Mouse (Mus musculus) MEL (cell line): Measurements from ENCODE around the gene Lmo7. TPM values are rescaled to one million over a fixed set of nuclear protein-coding genes. Genes with fewer than 3 reads are reported as not detected.
A peak's percentile ranks its signal among the peaks of the same experiment; 100 is the strongest.

Experiments
- DNase-seq: peaks from one replicate; pipeline ENCODE4 v3.0.0; 2011; ENCODE audit warnings: low read depth, low spot score
- H3K27ac ChIP-seq: 2 replicates; pipeline ENCODE4 v1.5.1; 2012; ENCODE audit warnings: low read depth, mild to moderate bottlenecking, control low read depth, low read length, moderate library complexity; ENCODE audit not compliant: control insufficient read depth
- H3K27me3 ChIP-seq, 2 experiments: fragments of 150-350 bp in 1 of 2; sonication (generic) in 1 of 2; 2 replicates each; pipeline ENCODE4 v1.6.1; 2012; ENCODE audit warnings: low read length in 2 of 2, mild to moderate bottlenecking in 2 of 2, improper control_type of control experiment in 1 of 2, moderate library complexity in 1 of 2; ENCODE audit not compliant: insufficient read depth in 2 of 2, control insufficient read depth in 1 of 2
- H3K36me3 ChIP-seq, 2 experiments: 2 replicates each; pipeline ENCODE4 v1.6.1; 2012 to 2014; ENCODE audit warnings: low read length in 2 of 2, improper control_type of control experiment in 1 of 2, inconsistent platforms in 1 of 2, mild to moderate bottlenecking in 1 of 2; ENCODE audit not compliant: insufficient read depth in 2 of 2, control insufficient read depth in 1 of 2
- H3K4me1 ChIP-seq, 2 experiments: fragments of 150-350 bp in 1 of 2; sonication (generic) in 1 of 2; 2 replicates each; pipeline ENCODE4 v1.6.1; 2012; ENCODE audit warnings: low read length in 2 of 2, improper control_type of control experiment in 1 of 2, mild to moderate bottlenecking in 1 of 2; ENCODE audit not compliant: insufficient read depth in 2 of 2, control insufficient read depth in 1 of 2
- H3K4me3 ChIP-seq, 2 experiments: fragments of 150-350 bp in 1 of 2; sonication (generic) in 1 of 2; 2 replicates each; pipeline ENCODE4 v1.5.1; 2012; ENCODE audit warnings: low read depth in 2 of 2, low read length in 2 of 2, mild to moderate bottlenecking in 2 of 2, moderate library complexity in 2 of 2, control low read depth in 1 of 2, improper control_type of control experiment in 1 of 2; ENCODE audit not compliant: control insufficient read depth in 1 of 2, insufficient read depth in 1 of 2
- H3K79me2 ChIP-seq: 2 replicates; pipeline ENCODE4 v1.6.1; 2012; ENCODE audit warnings: mild to moderate bottlenecking, low read length, moderate library complexity; ENCODE audit not compliant: control insufficient read depth, poor library complexity, insufficient read depth
- H3K9ac ChIP-seq: 2 replicates; pipeline ENCODE4 v1.6.1; 2012; ENCODE audit warnings: low read depth, mild to moderate bottlenecking, control low read depth, low read length, moderate library complexity; ENCODE audit not compliant: control insufficient read depth, poor library complexity, severe bottlenecking
- H3K9me3 ChIP-seq: fragments of 150-350 bp; sonication (generic); replicated peaks from 2 replicates; pipeline ENCODE4 v1.6.1; 2012; ENCODE audit warnings: mild to moderate bottlenecking, low read length, improper control_type of control experiment, moderate library complexity; ENCODE audit not compliant: insufficient read depth
- CHD1 ChIP-seq: IDR thresholded peaks from 2 replicates; pipeline ENCODE4 v1.6.1; 2012; ENCODE audit warnings: low read depth, mild to moderate bottlenecking, inconsistent platforms, low read length, improper control_type of control experiment
- CHD2 ChIP-seq: IDR thresholded peaks from 2 replicates; pipeline ENCODE4 v1.6.1; 2011; ENCODE audit warnings: low read length, improper control_type of control experiment
- CTCF ChIP-seq, 3 experiments: IDR thresholded peaks in 2 of 3; conservative IDR thresholded peaks in 1 of 3; 2 replicates each; pipeline ENCODE4 v1.5.1; 2011 to 2012; ENCODE audit warnings: low read length in 3 of 3, low read depth in 2 of 3, mild to moderate bottlenecking in 2 of 3, improper control_type of control experiment in 1 of 3, inconsistent platforms in 1 of 3, mixed read lengths in 1 of 3, moderate library complexity in 1 of 3; ENCODE audit not compliant: control insufficient read depth in 1 of 3, insufficient read depth in 1 of 3, poor library complexity in 1 of 3, severe bottlenecking in 1 of 3
- E2F4 ChIP-seq: IDR thresholded peaks from 2 replicates; pipeline ENCODE4 v1.6.1; 2011; ENCODE audit warnings: low read depth, low read length, improper control_type of control experiment, borderline replicate concordance
- ELF1 ChIP-seq: IDR thresholded peaks from 2 replicates; pipeline ENCODE4 v1.6.1; 2014; ENCODE audit warnings: low read depth, mild to moderate bottlenecking, inconsistent platforms, low read length, improper control_type of control experiment, moderate library complexity
- EP300 ChIP-seq, 2 experiments: IDR thresholded peaks; 2 replicates each; pipeline ENCODE4 v1.6.1; 2011; ENCODE audit warnings: improper control_type of control experiment in 2 of 2, low read length in 2 of 2, low read depth in 1 of 2, mild to moderate bottlenecking in 1 of 2
- GABPA ChIP-seq: IDR thresholded peaks from 2 replicates; pipeline ENCODE4 v1.6.1; 2012; ENCODE audit warnings: low read depth, mild to moderate bottlenecking, inconsistent platforms, low read length, improper control_type of control experiment, moderate library complexity
- GATA1 ChIP-seq: IDR thresholded peaks from 2 replicates; pipeline ENCODE4 v1.6.1; 2011; ENCODE audit warnings: low read depth, low read length, improper control_type of control experiment
- JUND ChIP-seq: IDR thresholded peaks from 2 replicates; pipeline ENCODE4 v1.6.1; 2011; ENCODE audit warnings: low read depth, mild to moderate bottlenecking, improper control_type of control experiment, low read length
- KAT2A ChIP-seq: conservative IDR thresholded peaks from 2 replicates; pipeline ENCODE4 v1.6.1; 2012; ENCODE audit warnings: low read depth, low read length, improper control_type of control experiment, inconsistent platforms
- MAZ ChIP-seq: IDR thresholded peaks from 2 replicates; pipeline ENCODE4 v1.6.1; 2012; ENCODE audit warnings: low read depth, mild to moderate bottlenecking, inconsistent platforms, low read length, improper control_type of control experiment
- MEF2A ChIP-seq: IDR thresholded peaks from 2 replicates; pipeline ENCODE4 v1.6.1; 2014; ENCODE audit warnings: low read depth, mild to moderate bottlenecking, inconsistent platforms, low read length, improper control_type of control experiment; ENCODE audit not compliant: poor library complexity, insufficient replicate concordance, severe bottlenecking; ENCODE audit errors: extremely low read depth
- MYC ChIP-seq: IDR thresholded peaks from 2 replicates; pipeline ENCODE4 v1.6.1; 2011; ENCODE audit warnings: low read depth, mild to moderate bottlenecking, low read length, improper control_type of control experiment, moderate library complexity
- NRF1 ChIP-seq: IDR thresholded peaks from 2 replicates; pipeline ENCODE4 v1.6.1; 2014; ENCODE audit warnings: low read depth, mild to moderate bottlenecking, inconsistent platforms, low read length, improper control_type of control experiment, moderate library complexity; ENCODE audit not compliant: poor library complexity, insufficient read depth, severe bottlenecking
- POLR2AphosphoS2 ChIP-seq: IDR thresholded peaks from 2 replicates; pipeline ENCODE4 v1.6.1; 2011; ENCODE audit warnings: low read length, improper control_type of control experiment
- POLR2AphosphoS5 ChIP-seq: IDR thresholded peaks from 2 replicates; pipeline ENCODE4 v1.6.1; 2012; ENCODE audit warnings: low read depth, borderline replicate concordance, mild to moderate bottlenecking, inconsistent platforms, low read length, moderate library complexity, mixed read lengths
- RAD21 ChIP-seq: IDR thresholded peaks from 2 replicates; pipeline ENCODE4 v1.6.1; 2011; ENCODE audit warnings: mild to moderate bottlenecking, low read depth, low read length, improper control_type of control experiment
- RCOR1 ChIP-seq: IDR thresholded peaks from 2 replicates; pipeline ENCODE4 v1.6.1; 2012; ENCODE audit warnings: low read depth, mild to moderate bottlenecking, inconsistent platforms, low read length, improper control_type of control experiment
- SMC3 ChIP-seq: IDR thresholded peaks from 2 replicates; pipeline ENCODE4 v1.6.1; 2011; ENCODE audit warnings: low read depth, low read length, improper control_type of control experiment
- TCF12 ChIP-seq: IDR thresholded peaks from 2 replicates; pipeline ENCODE4 v1.6.1; 2014; ENCODE audit warnings: low read depth, mild to moderate bottlenecking, inconsistent platforms, low read length, improper control_type of control experiment, moderate library complexity
- UBTF ChIP-seq: IDR thresholded peaks from 2 replicates; pipeline ENCODE4 v1.6.1; 2012; ENCODE audit warnings: low read depth, mild to moderate bottlenecking, inconsistent platforms, low read length, improper control_type of control experiment, moderate library complexity, borderline replicate concordance; ENCODE audit not compliant: insufficient read depth
- USF2 ChIP-seq, 2 experiments: IDR thresholded peaks; 2 replicates each; pipeline ENCODE4 v1.6.1; 2011 to 2012; ENCODE audit warnings: improper control_type of control experiment in 2 of 2, low read length in 2 of 2, borderline replicate concordance in 1 of 2, inconsistent platforms in 1 of 2, low read depth in 1 of 2, mild to moderate bottlenecking in 1 of 2; ENCODE audit not compliant: insufficient read depth in 1 of 2
- ZKSCAN1 ChIP-seq: IDR thresholded peaks from 2 replicates; pipeline ENCODE4 v1.6.1; 2012; ENCODE audit warnings: low read depth, mild to moderate bottlenecking, inconsistent platforms, low read length, improper control_type of control experiment, moderate library complexity
- ZMIZ1 ChIP-seq: IDR thresholded peaks from 2 replicates; pipeline ENCODE4 v1.6.1; 2012; ENCODE audit warnings: low read depth, mild to moderate bottlenecking, inconsistent platforms, low read length, improper control_type of control experiment, moderate library complexity
- polyA plus RNA-seq, 2 experiments: library from polyadenylated mRNA; stranded (reverse) in 1 of 2; unstranded in 1 of 2; fragments of >175 nt in 1 of 2; fragments of >200 nt in 1 of 2; gene quantifications; 2 replicates each; pipeline versions ENCODE4 v1.2.1 to v1.2.4; 2012; ENCODE audit warnings: low replicate concordance in 2 of 2, low read depth in 1 of 2; ENCODE audit not compliant: insufficient read length in 2 of 2, insufficient read depth in 1 of 2, missing spikeins in 1 of 2
- total RNA-seq: library from RNA; depleted of rRNA; stranded (reverse); fragments of 300-350 nt; gene quantifications from 2 replicates; pipeline ENCODE4 v1.2.3, GENCODE M21; 2012

The Lmo7 gene
- total and polyA plus RNA-seq, 3 experiments: not detected

DNA sequence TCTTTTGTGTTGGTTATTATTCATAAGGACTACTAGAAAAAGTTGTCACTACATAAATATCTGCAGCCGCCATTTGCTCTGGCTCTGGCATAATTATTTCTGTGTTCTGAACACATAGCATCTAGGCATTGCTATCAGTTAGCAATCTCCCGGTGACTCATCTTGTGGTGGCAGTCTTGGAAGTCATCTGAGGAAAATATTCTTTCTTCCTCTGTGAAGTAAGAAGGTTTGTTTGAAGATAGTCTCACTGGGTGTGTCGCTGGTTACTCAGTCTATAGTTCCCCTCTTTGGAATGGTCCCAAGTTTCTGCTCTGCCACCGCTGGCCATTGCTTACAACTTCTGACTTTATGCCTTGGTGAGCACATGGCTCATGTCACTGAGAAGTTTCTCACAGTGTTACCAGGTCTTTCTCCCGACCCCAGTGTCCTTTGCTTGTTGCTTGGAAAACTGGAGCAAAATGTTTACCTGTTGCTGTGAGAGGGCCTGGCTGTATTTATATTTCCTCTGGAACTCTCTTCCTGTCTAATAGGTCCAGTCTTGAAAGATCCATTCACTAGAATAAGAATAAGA, 68.3 kb downstream of the Lmo7 start (continued):
- TF ChIP-seq MAZ: no peak

DNA sequence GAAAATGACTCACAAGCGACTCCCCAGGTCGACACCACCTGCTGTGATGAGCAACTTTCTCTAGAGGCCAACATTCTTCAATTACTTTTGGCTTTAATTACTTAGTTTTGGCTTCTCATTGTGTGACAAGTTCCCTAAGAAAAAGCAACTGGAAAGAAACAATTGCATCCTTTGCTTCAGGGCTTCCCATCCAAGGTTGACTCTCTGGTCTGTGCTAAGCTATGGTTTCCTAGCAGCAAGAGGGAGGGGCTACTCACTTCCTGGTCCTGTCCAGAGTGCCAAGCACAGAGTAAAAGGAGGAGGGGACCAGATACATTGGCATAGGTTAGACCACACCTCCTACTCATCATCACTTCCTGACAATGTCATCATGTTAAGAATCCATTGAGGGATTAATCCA, 69.0 kb downstream of the Lmo7 start:
- peak; percentile 4 for DNase-seq
- Histone ChIP-seq H3K36me3 (peaks cover 0 to 10% of the 10 kb centered on the region in 2 experiments; a peak in 2 of 4 replicates), H3K79me2 (no peaks in the 10 kb centered on the region), H3K27me3 (no peaks in the 10 kb centered on the region), H3K4me3 (no peak overlapping the region), H3K27ac (peak overlapping the region; percentile 79; the same call in 1 of the 2 replicates), H3K4me1 (peaks cover 0 to 4% of the 10 kb centered on the region in 2 experiments; a peak in 2 of 4 replicates), H3K9me3 (no peaks in the 10 kb centered on the region), H3K9ac (no peak overlapping the region)
- TF ChIP-seq ZMIZ1 (no peak), TCF12 (no peak), JUND (no peak), CHD2 (no peak), GATA1 (no peak), CTCF (IDR thresholded peaks at IDR 0.05 in 2 of 3, conservative IDR thresholded peaks at IDR 0.05 in 1 of 3; ENCODE audit: control insufficient read depth in 1 of 3, insufficient read depth in 1 of 3, low read depth in 2 of 3, low read length in 3 of 3, poor library complexity in 1 of 3, severe bottlenecking in 1 of 3) (no peak), CHD1 (no peak), MEF2A (no peak), RCOR1 (no peak), MYC (no peak), KAT2A (no peak), POLR2AphosphoS5 (no peak), MAZ (no peak), E2F4 (no peak), POLR2AphosphoS2 (no peak)

DNA sequence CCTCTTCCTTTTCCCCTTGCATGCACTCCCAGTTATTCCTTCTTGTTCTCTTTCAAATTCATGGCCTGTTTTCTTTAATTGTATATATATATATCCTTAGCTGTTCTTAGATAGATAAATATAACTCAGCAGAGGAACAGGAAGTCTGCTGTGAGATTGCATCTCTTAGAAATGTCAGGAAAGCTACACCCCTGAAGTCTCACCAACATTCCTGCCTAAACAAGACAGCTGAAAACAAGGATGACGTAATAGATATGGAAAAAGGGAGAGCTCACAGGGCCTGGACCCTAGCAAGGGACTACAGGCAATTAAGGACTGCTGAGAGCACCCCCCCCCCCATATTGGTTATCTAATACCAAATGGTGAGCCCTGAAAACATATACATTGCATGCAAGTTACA, 71.9 kb downstream of the Lmo7 start:
- Histone ChIP-seq H3K27ac (no peak overlapping the region), H3K4me1 (peaks cover 0 to 4% of the 10 kb centered on the region in 2 experiments; a peak in 2 of 4 replicates), H3K9ac (no peak overlapping the region), H3K79me2 (no peaks in the 10 kb centered on the region), H3K9me3 (no peaks in the 10 kb centered on the region), H3K4me3 (no peak overlapping the region), H3K27me3 (no peaks in the 10 kb centered on the region), H3K36me3 (peaks cover 0 to 10% of the 10 kb centered on the region in 2 experiments; a peak in 2 of 4 replicates)
- TF ChIP-seq EP300 (IDR thresholded peaks at IDR 0.05; ENCODE audit: low read depth in 1 of 2, low read length in 2 of 2): no peak
- no peak for TF ChIP-seq NRF1
- TF ChIP-seq UBTF: no peak
- no peak for TF ChIP-seq USF2 (IDR thresholded peaks at IDR 0.05; ENCODE audit: borderline replicate concordance in 1 of 2, insufficient read depth in 1 of 2, low read depth in 1 of 2, low read length in 2 of 2)
- TF ChIP-seq E2F4: no peak
- no peak for TF ChIP-seq ELF1
- no peak for TF ChIP-seq CHD1
- no peak for TF ChIP-seq GATA1
- TF ChIP-seq POLR2AphosphoS2: no peak
- no peak for TF ChIP-seq SMC3
- TF ChIP-seq ZKSCAN1: no peak
- TF ChIP-seq RCOR1: no peak
- TF ChIP-seq RAD21: no peak
- no peak for TF ChIP-seq GABPA
- no peak for DNase-seq
